ENCODE assay signal across 28 mouse cellular contexts in the genomic region with DNA sequence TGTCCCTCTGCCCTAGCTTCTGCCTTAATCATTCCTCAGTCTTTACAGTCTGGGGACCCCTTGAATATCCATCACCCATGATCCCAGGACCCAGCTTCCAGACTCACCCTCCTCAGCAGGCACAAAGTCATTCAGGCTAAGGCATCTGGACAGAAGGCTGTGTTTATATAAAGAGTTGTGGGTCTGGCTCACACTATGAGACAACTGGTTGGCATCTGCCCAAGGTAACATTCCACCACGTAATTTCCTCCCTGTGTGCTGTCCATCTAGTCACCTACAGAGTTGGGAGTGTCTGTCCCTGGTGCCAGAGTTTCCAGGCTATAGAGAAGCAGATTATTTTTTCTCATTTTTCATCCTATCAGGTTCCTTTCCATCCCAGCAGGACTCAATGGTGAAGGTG. TPM values are rescaled to one million over a fixed set of nuclear protein-coding genes. Genes with fewer than 3 reads are reported as not detected.
A peak's percentile ranks its signal among the peaks of the same experiment; 100 is the strongest.
DNase-seq lines count a peak whose midpoint lies in the region; ATAC-seq and TF ChIP-seq lines count a peak whose summit lies in the region.
"Had no signal": no experiment of that assay in that cellular context is flagged by ENCODE, and none has a peak within 500 bp of the region (broad histone marks: within the 10 kb centered on the region; RNA-seq: fewer than 3 reads in every experiment).

A gene (minus strand): TSS at position 140 of the 400 bp plus-strand sequence.

- ATAC-seq in limb, embryonic 14.5 days (ENCODE audit: low FRiP score, low read depth): no peak
- ATAC-seq in stomach, postnatal 0 days (ENCODE audit: low FRiP score, low TSS enrichment): no peak
- ATAC-seq: CD4-positive, CD25-positive, alpha-beta regulatory T cell, adult 4 months; forebrain, embryonic 15.5 days; intestine, embryonic 15.5 days; Patski had no signal

- no peak within 1 kb of the TSS for H3K4me3 ChIP-seq in limb, embryonic 14.5 days (replicated peaks; ENCODE audit: low read length)
- no peak within 1 kb of the TSS for H3K4me3 ChIP-seq in limb, embryonic 10.5 days
- no peak within 1 kb of the TSS for H3K4me3 ChIP-seq in stomach, postnatal 0 days (ENCODE audit: low read depth, low read length)
- no peak within 1 kb of the TSS for H3K4me3 ChIP-seq in hindbrain, embryonic 10.5 days
- H3K4me3 ChIP-seq: embryonic facial prominence, embryonic 12.5 days; erythroblast, embryonic 14.5 days; forebrain, embryonic 12.5 days; forebrain, embryonic 15.5 days; heart, adult 2 months; heart, embryonic 10.5 days; heart, embryonic 13.5 days; hindbrain, embryonic 12.5 days; hindbrain, embryonic 15.5 days; intestine, embryonic 15.5 days had no signal

- H3K4me2 ChIP-seq in limb, embryonic 14.5 days (replicated peaks; ENCODE audit: low read depth, low read length, severe bottlenecking): no peak within 1 kb of the TSS
- no peak within 1 kb of the TSS for H3K4me2 ChIP-seq in stomach, postnatal 0 days (replicated peaks; ENCODE audit: low read depth)
- H3K4me2 ChIP-seq: embryonic facial prominence, embryonic 12.5 days; forebrain, embryonic 12.5 days; forebrain, embryonic 15.5 days; heart, embryonic 13.5 days; hindbrain, embryonic 12.5 days; hindbrain, embryonic 15.5 days; intestine, embryonic 15.5 days had no signal

- H3K36me3 ChIP-seq in limb, embryonic 14.5 days (ENCODE audit: control insufficient read depth, insufficient read depth, low read length): no peaks in the 10 kb centered on the region
- H3K36me3 ChIP-seq in limb, embryonic 10.5 days: no peaks in the 10 kb centered on the region
- H3K36me3 ChIP-seq in stomach, postnatal 0 days (ENCODE audit: control insufficient read depth, insufficient read depth, low read length): no peaks in the 10 kb centered on the region
- H3K36me3 ChIP-seq in hindbrain, embryonic 10.5 days: no peaks in the 10 kb centered on the region
- H3K36me3 ChIP-seq: embryonic facial prominence, embryonic 12.5 days; forebrain, embryonic 12.5 days; forebrain, embryonic 15.5 days; heart, embryonic 10.5 days; heart, embryonic 13.5 days; hindbrain, embryonic 12.5 days; hindbrain, embryonic 15.5 days; intestine, embryonic 15.5 days had no signal

- no peak for TF ChIP-seq POLR2A in limb, embryonic 14.5 days (IDR thresholded peaks at IDR 0.05; ENCODE audit: borderline replicate concordance, extremely low read depth, insufficient read depth, insufficient read length)

- no peak for TF ChIP-seq EP300 in stomach, postnatal 0 days (optimal IDR thresholded peaks at IDR 0.05)

- WGBS in limb, embryonic 14.5 days: 44% methylated on average over 1 of the region's 1 CpGs
- WGBS in limb, embryonic 10.5 days: 71% methylated on average over 1 of the region's 1 CpGs
- 8% methylated on average over 1 of the region's 1 CpGs for WGBS in stomach, postnatal 0 days
- 61% methylated on average over 1 of the region's 1 CpGs for WGBS in hindbrain, embryonic 10.5 days

- peak; percentile 2 for DNase-seq in limb, embryonic 14.5 days (ENCODE audit: low spot score)
- no peak for DNase-seq in limb, embryonic 10.5 days (ENCODE audit: low spot score)
- DNase-seq in lung, postnatal 10 days: peak; percentile 13
- DNase-seq in lung, postnatal 14 days: no peak
- DNase-seq in stomach, postnatal 0 days (ENCODE audit: low spot score): no peak
- no peak for DNase-seq in hindbrain, embryonic 10.5 days (ENCODE audit: low spot score)
- DNase-seq: adrenal gland, postnatal 10 days; adrenal gland, postnatal 36 days; cerebellum, adult 18-20 months; cerebellum, adult 9-10 months; cerebellum, postnatal 14 days; gastrocnemius, postnatal 10 days; gastrocnemius, postnatal 36 days; heart, adult 2 months; heart, postnatal 14 days; heart, postnatal 4 days had no signal

- H3K27ac ChIP-seq in limb, embryonic 14.5 days (replicated peaks; ENCODE audit: low read depth, low read length): no peak within 1 kb of the TSS
- no peak within 1 kb of the TSS for H3K27ac ChIP-seq in limb, embryonic 10.5 days
- no peak within 1 kb of the TSS for H3K27ac ChIP-seq in stomach, postnatal 0 days (replicated peaks)
- H3K27ac ChIP-seq in hindbrain, embryonic 10.5 days: no peak within 1 kb of the TSS
- H3K27ac ChIP-seq: embryonic facial prominence, embryonic 12.5 days; forebrain, embryonic 12.5 days; forebrain, embryonic 15.5 days; heart, adult 2 months; heart, embryonic 10.5 days; heart, embryonic 13.5 days; hindbrain, embryonic 12.5 days; hindbrain, embryonic 15.5 days; intestine, embryonic 15.5 days had no signal

- TF ChIP-seq CTCF in stomach, postnatal 0 days (IDR thresholded peaks at IDR 0.05; ENCODE audit: low read depth): no peak

- no peak within 1 kb of the TSS for H3K9ac ChIP-seq in limb, embryonic 14.5 days (ENCODE audit: low read depth, low read length, severe bottlenecking)
- H3K9ac ChIP-seq in stomach, postnatal 0 days (ENCODE audit: low read length): no peak within 1 kb of the TSS
- H3K9ac ChIP-seq: embryonic facial prominence, embryonic 12.5 days; forebrain, embryonic 12.5 days; forebrain, embryonic 15.5 days; heart, embryonic 13.5 days; hindbrain, embryonic 12.5 days; hindbrain, embryonic 15.5 days; intestine, embryonic 15.5 days had no signal

- H3K27me3 ChIP-seq in limb, embryonic 14.5 days (ENCODE audit: control insufficient read depth, insufficient read depth, low read length): no peaks in the 10 kb centered on the region
- H3K27me3 ChIP-seq in limb, embryonic 10.5 days (ENCODE audit: low read depth, poor library complexity, severe bottlenecking): no peaks in the 10 kb centered on the region
- no peaks in the 10 kb centered on the region for H3K27me3 ChIP-seq in stomach, postnatal 0 days (ENCODE audit: control insufficient read depth, insufficient read depth, low read length)
- H3K27me3 ChIP-seq in hindbrain, embryonic 10.5 days (ENCODE audit: insufficient read depth, poor library complexity, severe bottlenecking): no peaks in the 10 kb centered on the region
- H3K27me3 ChIP-seq: embryonic facial prominence, embryonic 12.5 days; forebrain, embryonic 12.5 days; forebrain, embryonic 15.5 days; heart, embryonic 13.5 days; hindbrain, embryonic 12.5 days; hindbrain, embryonic 15.5 days; intestine, embryonic 15.5 days had no signal

- H3K9me3 ChIP-seq in limb, embryonic 14.5 days (ENCODE audit: control insufficient read depth, low read length): no peaks in the 10 kb centered on the region
- H3K9me3 ChIP-seq in limb, embryonic 10.5 days (replicated peaks): no peaks in the 10 kb centered on the region; the same call in 1 of the 2 replicates
- H3K9me3 ChIP-seq in stomach, postnatal 0 days (ENCODE audit: control insufficient read depth, low read length): no peaks in the 10 kb centered on the region
- H3K9me3 ChIP-seq in hindbrain, embryonic 10.5 days: no peaks in the 10 kb centered on the region
- H3K9me3 ChIP-seq: embryonic facial prominence, embryonic 12.5 days; forebrain, embryonic 12.5 days; forebrain, embryonic 15.5 days; heart, embryonic 10.5 days; heart, embryonic 13.5 days; hindbrain, embryonic 12.5 days; hindbrain, embryonic 15.5 days; intestine, embryonic 15.5 days had no signal

- H3K4me1 ChIP-seq in limb, embryonic 14.5 days (ENCODE audit: control insufficient read depth, insufficient read depth, low read length): no peaks in the 10 kb centered on the region
- H3K4me1 ChIP-seq in limb, embryonic 10.5 days: no peaks in the 10 kb centered on the region
- no peaks in the 10 kb centered on the region for H3K4me1 ChIP-seq in stomach, postnatal 0 days (replicated peaks; ENCODE audit: control insufficient read depth, insufficient read depth)
- no peaks in the 10 kb centered on the region for H3K4me1 ChIP-seq in hindbrain, embryonic 10.5 days (replicated peaks)
- H3K4me1 ChIP-seq: embryonic facial prominence, embryonic 12.5 days; forebrain, embryonic 12.5 days; forebrain, embryonic 15.5 days; heart, embryonic 10.5 days; heart, embryonic 13.5 days; hindbrain, embryonic 12.5 days; hindbrain, embryonic 15.5 days; intestine, embryonic 15.5 days had no signal

RNA-seq across cellular contexts. Expression of the gene that starts here (rescaled TPM):
- 0.03 TPM in 1 of 2 replicates, not detected in the other for polyA plus RNA-seq in limb, embryonic 14.5 days (2012; rRNA removed)
- polyA plus RNA-seq in limb, embryonic 14.5 days (2014; fragmentation: Nextera tagmentation; extraction: Ambion mirVana): not detected in 2 replicates
- polyA plus RNA-seq in limb, embryonic 10.5 days (2016; fragmentation: Nextera tagmentation; extraction: Ambion mirVana): not detected in 2 replicates
- polyA plus RNA-seq in stomach, postnatal 0 days (2015; fragmentation: Nextera tagmentation; extraction: Ambion mirVana): 108 and 133 TPM in 2 replicates
- not detected in 2 replicates for polyA plus RNA-seq in hindbrain, embryonic 10.5 days (2016; fragmentation: Nextera tagmentation; extraction: Ambion mirVana)
- polyA plus RNA-seq: C2C12; CD4-positive, CD25-positive, alpha-beta regulatory T cell, adult 4 months; embryonic facial prominence, embryonic 12.5 days; erythroblast, embryonic 14.5 days; forebrain, embryonic 12.5 days; forebrain, embryonic 15.5 days; heart, adult 2 months; heart, embryonic 10.5 days; heart, embryonic 13.5 days; hindbrain, embryonic 12.5 days; hindbrain, embryonic 15.5 days; intestine, embryonic 15.5 days; Patski had no signal

Comparison
In these comparisons a context has a peak if more than half of its experiments do, and no peak if none do; other contexts are left out.
1. RNA of the gene that starts here (polyA plus RNA-seq): 108 to 133 TPM in stomach, postnatal 0 days; 0.03 TPM in limb, embryonic 14.5 days, not detected in limb, embryonic 10.5 days and not detected in hindbrain, embryonic 10.5 days; every median in the first group is over 100 times any median in the second.
2. Peak in DNase-seq in limb, embryonic 14.5 days; RNA of the gene not detected or under 1 TPM.